Comparison of ENCODE assay signal across 20 mouse cellular contexts in genomic region chr9:8733485-8733884, GRCm38 (mm10).
"Had no signal": no experiment of that assay in that cellular context is flagged by ENCODE, and none has a peak within 500 bp of the region (broad histone marks: within the 10 kb centered on the region; RNA-seq: fewer than 3 reads in every experiment).

No protein-coding gene starts in this region.

- H3K4me3 ChIP-seq: layer of hippocampus, adult 2 months; limb, embryonic 10.5 days; limb, embryonic 13.5 days; liver, embryonic 12.5 days; liver, embryonic 15.5 days; midbrain, embryonic 12.5 days; midbrain, embryonic 15.5 days; neural tube, embryonic 13.5 days; stomach, embryonic 15.5 days had no signal

- H3K4me1 ChIP-seq: limb, embryonic 10.5 days; limb, embryonic 13.5 days; liver, embryonic 12.5 days; liver, embryonic 15.5 days; midbrain, embryonic 12.5 days; midbrain, embryonic 15.5 days; neural tube, embryonic 13.5 days; stomach, embryonic 15.5 days had no signal

- H3K9me3 ChIP-seq: limb, embryonic 10.5 days; limb, embryonic 13.5 days; liver, embryonic 12.5 days; liver, embryonic 15.5 days; midbrain, embryonic 12.5 days; midbrain, embryonic 15.5 days; neural tube, embryonic 13.5 days; stomach, embryonic 15.5 days had no signal

- H3K9ac ChIP-seq: limb, embryonic 13.5 days; liver, embryonic 12.5 days; liver, embryonic 15.5 days; lung, embryonic 14.5 days; midbrain, embryonic 12.5 days; midbrain, embryonic 15.5 days; neural tube, embryonic 13.5 days; stomach, embryonic 15.5 days had no signal

- H3K36me3 ChIP-seq: limb, embryonic 10.5 days; limb, embryonic 13.5 days; liver, embryonic 12.5 days; liver, embryonic 15.5 days; midbrain, embryonic 12.5 days; midbrain, embryonic 15.5 days; neural tube, embryonic 13.5 days; stomach, embryonic 15.5 days had no signal

- DNase-seq: kidney, postnatal 25 days; layer of hippocampus, adult 9-11 months; liver; lung, embryonic 14.5 days; retina, postnatal 1 day; right cerebral cortex, postnatal 25 days; spleen, adult 18-20 months; thymus, adult 18-20 months; thymus, postnatal 36 days had no signal

- H3K27ac ChIP-seq: kidney, postnatal 0 days; layer of hippocampus, adult 2 months; limb, embryonic 10.5 days; limb, embryonic 13.5 days; liver, embryonic 12.5 days; liver, embryonic 15.5 days; macrophage; midbrain, embryonic 12.5 days; midbrain, embryonic 15.5 days; neural tube, embryonic 13.5 days; stomach, embryonic 15.5 days had no signal
